Mouse (Mus musculus) heart, adult 11 months (tissue): ENCODE results near the gene Ccndbp1.

ENCODE experiments used
- DNase-seq: peaks from one replicate; pipeline ENCODE4 v3.0.0; 2022

The Ccndbp1 gene

DNA sequence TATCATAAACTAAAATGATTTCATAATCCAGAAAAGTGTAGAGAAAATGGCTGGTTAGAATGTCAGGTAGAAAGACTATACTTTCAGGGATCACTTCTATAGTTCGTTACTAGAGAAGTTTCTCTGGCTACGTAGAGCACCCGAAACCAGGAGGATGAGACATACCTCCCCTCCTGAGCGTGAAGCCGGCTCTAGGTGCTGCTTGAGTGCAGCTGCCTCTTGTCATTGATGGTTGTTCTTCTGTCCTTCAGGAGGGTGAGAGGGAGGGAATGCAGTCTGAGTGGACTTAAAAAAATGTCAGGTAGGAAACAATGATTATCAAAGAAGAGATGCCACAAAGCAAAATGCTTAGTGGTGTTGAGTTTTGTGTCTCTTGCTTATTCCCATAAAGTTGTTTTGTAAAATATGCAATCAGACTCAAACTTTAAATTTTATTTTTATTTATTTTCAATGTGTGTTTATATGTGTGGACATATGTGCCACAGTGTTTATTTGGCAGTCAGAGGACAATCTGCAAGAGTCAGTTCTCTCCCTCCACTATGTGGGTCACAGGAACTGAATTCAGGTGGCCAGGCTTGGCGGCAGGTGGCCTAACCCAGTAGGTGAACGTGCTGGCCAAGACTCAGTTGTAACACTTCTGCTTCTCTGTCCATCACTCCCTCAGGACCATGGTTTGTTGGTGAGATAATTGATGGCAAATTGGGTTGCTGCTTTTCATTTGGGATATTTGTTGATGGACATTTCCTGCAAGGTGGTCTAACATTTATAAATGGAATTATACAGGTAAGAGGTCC, 4.0 kb upstream of the Ccndbp1 start:
- DNase-seq = peak; percentile 51

DNA sequence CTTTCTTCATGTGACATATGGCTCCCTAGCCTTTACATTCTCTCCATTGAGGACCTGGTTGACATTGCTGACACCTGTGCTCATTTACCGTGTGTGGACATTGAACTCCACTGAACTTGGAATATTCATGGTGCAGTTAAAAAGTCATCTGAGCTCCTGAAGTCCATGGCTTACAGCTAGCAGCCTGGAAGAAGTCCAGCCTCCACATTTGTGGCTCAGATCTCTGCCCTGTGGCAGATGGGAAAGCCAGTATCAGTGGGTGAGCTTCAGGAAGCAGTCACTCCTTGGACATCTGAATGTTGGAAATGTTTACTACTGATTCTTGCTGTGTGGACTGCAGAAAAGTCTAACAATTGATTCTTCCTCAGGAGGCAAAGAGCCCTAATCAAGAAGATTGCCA, 1.2 kb upstream of the Ccndbp1 start:
- peak; percentile 78 for DNase-seq

DNA sequence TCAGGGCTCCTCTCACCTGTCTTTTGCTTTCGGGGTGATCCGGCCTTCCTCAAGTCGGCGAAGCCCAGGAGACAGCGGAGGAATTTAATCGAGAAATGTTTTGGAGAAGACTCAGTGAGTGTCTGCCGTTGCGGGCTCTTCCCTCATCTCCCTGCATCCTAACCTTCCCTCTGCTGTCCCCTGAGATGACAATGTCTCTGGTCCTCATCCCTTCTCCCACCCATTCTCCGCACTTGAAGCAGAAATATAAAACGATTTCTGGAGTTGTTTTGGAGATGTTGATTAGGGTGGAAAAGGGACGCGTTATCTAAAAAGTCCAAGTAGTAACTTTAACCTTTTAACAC, 433 bp downstream of the Ccndbp1 start:
- no peak for DNase-seq

- peak; percentile 16 for DNase-seq
Measured at GRCm38 (mm10) chr2:121009071-121009677, 971 bp downstream of the Ccndbp1 start.

DNA sequence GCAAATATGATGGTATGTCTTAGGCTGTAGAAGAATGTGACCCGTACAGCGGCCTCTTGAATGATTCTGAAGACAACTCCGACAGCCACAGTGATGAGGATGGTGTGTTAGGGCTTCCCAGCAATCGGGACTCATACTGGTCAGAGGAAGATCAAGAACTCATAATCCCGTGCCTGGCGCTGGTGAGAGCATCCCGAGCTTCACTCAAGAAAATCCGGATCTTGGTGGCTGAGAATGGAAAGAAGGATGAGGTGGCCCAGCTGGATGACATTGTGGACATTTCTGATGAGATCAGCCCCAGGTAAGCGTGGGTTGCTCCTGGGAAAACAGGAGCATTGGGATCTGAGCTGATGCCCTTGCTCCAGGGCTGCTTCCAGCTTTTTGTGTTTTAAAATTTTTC, 4.5 kb downstream of the Ccndbp1 start:
- peak; percentile 72 for DNase-seq

DNA sequence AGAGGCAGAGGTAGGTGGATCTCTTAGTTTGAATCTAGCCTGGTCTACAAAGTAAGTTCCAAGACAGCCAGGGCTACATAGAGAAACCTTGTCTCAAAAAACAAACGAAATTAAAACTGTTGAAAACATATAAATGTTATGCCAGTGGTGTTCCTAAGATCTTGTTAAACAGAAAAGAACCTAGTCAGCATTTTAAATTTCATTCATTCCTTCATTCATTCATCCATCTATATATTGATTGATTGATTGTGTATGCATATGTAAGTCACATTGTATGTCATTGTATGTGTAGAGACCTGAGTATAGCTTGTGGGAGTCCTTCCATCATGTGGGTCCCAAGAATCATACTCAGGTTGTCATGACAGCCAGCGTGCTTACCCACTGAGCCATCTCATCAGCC, 7.3 kb downstream of the Ccndbp1 start:
- DNase-seq = no peak

DNA sequence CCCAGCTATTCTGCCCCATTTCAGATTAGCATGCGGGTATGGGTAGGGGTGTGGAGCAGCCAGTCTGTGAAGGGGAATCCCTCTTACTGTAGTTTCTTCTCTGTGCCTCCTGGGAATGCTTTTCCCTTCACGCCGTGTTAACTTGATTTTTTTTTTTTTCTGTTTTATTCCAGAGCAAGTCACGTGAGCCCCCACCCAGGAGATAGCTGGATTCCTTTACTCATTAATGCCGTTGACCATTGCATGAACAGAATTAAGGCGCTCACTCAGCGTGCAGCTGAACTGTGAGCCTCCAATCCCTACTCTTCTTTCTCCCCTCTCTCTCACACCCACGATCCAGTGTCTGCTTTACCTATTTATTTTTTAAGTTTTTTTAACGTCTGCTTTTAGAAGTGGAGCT, 8.0 kb downstream of the Ccndbp1 start:
- peak; percentile 43 for DNase-seq

- peak; percentile 91 for DNase-seq
Measured at GRCm38 (mm10) chr2:121017151-121017550, 8.9 kb downstream of the Ccndbp1 start.

GRCm38 (mm10) chr2:121022918-121023317, 14.7 kb downstream of the Ccndbp1 start:
- DNase-seq = peak; percentile 78

- DNase-seq = peak; percentile 53
Measured at GRCm38 (mm10) chr2:121036733-121037341, 28.6 kb downstream of the Ccndbp1 start, which contains the start of gene Epb42. Gene Epb42, minus strand, starts transcription at chr2:121037072.

DNA sequence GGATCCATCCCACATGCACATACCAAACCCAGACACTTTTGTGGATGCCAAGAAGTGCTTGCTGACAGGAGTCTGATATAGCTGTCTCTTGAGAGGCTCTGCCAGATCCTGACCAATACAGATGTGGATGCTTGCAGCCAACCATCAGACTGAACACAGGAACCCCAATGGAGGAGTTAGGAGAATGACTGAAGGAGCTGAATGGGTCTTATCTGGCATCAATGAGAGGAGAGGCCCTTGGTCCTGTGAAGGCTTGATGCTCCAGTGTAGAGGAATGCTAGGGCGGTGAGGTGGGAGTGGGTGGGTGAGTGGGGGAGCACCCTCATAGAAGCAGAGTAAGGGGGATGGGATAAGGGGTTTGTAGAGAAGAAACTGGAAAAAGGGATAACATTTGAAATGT, 30.6 kb downstream of the Ccndbp1 start:
- peak; percentile 55 for DNase-seq

DNA sequence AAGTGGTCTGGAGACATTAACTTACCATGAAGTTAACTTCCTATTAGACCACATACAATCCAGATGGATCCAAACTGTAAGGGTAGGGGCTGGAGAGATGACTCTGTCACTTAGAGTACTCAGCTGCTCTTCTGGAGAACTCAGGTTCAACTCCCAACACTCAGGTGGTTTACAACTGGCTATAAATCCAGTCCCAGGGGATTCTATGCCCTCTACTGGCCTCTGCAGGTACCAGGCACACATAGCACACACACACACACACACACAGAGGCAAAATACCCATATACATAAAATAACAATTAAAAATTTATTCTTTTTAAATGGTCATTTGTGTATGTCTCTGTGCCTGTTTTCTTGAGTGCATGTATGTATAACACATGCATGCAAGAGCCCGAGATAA, 31.2 kb downstream of the Ccndbp1 start:
- DNase-seq = peak; percentile 1

DNA sequence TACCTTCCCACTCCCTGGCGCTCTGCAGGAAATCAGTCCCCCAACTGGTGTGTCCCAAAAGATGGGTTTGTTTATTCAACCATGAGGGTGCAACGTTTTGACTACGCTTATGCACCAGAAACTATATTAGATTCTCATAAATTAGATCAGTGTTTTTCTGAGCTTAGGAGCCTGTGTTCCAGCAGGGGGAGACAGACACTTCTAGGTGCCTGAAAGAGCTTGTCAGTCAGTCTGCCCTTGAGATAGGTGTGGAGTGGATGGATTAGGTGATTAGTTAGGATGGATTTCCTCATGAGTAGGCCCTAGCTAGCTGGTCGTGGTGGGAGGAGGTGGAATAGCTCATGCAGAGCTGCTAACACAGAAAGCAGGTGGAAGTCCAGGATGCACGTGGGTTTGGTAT, 32.9 kb downstream of the Ccndbp1 start:
- peak; percentile 72 for DNase-seq

DNA sequence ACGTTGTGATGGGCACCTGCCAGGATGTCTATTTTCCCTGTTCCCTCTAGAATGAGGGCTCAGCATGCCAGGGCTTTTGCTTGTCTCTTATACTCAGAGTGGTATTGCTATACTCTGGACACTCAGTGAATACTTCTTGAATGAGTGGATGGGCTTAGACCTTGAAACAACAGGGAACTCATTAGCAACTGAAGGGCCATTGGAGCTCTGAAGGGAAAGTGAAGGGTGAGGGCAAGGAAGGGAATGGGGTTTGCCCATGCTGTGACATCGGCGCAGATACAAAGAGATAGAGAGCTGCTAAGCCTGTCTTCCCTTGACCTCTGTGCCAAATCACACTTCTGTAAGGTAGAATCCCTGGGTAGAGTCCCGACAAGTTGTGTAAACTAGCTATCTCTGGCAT, 37.5 kb downstream of the Ccndbp1 start:
- peak; percentile 55 for DNase-seq

DNA sequence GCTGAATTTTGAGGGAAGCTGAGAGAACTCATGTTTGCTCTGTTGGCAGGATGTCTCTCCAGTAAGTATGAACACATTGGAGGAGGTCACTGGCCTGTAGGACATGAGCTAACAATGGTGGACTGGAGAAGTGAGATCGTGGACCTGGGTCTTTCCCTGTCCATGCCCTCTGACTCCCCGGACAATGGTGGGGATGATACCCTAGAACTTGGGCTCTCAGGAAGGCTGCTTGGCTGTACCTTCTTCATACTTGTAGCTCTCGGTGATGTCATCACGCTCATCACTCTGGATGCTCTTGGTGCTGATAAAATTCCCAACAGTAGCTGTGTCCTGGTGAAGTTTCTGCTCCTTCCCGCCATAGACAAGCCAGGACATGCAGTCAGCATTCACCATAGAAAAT, 44.0 kb downstream of the Ccndbp1 start:
- peak; percentile 80 for DNase-seq

DNA sequence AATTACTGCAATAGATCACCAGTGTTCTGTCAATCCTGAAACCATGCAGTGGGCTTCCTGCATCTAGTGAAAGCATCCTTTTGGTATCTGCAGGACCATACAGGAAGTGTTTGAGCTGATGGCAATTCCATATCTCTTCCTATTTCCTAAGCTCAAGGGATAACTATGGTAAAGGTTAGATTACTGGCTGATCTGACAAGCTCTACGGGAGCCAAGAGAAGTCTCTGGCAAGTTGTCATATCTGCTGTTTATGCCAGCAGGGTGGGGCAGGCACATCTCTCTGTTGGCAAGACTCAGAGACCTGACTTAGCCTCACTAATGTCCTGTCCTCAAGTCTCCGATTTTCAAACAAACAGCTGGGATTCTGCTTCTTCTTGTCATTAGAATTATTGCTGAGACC, 45.9 kb downstream of the Ccndbp1 start:
- peak; percentile 89 for DNase-seq

GRCm38 (mm10) chr2:121055915-121056314, 47.7 kb downstream of the Ccndbp1 start:
- no peak for DNase-seq

GRCm38 (mm10) chr2:121057997-121058396, 49.8 kb downstream of the Ccndbp1 start:
- peak; percentile 39 for DNase-seq

DNA sequence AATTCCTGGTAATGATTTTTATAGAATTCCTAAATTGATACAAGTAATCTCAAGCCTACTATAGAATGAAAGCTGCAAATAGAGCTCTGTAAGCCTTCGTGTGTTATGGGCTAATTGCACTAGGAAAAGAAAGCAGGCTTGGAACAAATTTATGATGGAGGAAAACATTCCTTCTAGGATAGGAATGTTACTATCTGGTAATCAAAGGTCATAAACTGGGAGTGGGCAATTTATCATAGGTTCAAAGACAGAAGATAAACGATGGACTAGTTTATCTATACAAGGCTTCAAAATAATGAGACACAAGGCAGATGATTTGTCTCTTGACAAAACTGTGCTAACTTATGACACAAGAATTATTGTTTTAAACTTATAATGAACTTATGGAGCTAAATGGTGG, 53.1 kb downstream of the Ccndbp1 start:
- DNase-seq = no peak
